Mouse (Mus musculus): ENCODE data around the gene Rbfox1.

Gene Rbfox1

DNA sequence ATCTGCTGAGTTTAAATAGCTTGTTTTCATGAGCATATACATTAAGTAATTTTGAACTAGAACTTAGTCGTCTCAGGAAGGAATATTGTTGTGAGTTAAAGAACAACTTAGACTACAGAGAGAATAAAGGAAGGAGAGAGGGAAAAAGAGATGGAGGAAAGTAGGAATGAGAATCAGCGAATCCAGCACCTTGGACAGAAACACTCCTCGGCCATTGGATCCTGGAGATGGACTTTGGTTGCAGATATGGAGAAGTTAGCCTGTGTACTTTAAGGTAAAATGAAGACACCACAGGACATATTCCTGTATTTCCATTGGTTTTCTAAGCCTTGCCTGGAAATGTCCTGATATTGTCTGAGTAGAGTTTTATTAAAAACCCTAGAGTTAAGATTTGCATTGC lies 1045.6 kb downstream of the Rbfox1 start:
- DNase-seq (ENCODE audit: low spot score), result peak; percentile 20

DNA sequence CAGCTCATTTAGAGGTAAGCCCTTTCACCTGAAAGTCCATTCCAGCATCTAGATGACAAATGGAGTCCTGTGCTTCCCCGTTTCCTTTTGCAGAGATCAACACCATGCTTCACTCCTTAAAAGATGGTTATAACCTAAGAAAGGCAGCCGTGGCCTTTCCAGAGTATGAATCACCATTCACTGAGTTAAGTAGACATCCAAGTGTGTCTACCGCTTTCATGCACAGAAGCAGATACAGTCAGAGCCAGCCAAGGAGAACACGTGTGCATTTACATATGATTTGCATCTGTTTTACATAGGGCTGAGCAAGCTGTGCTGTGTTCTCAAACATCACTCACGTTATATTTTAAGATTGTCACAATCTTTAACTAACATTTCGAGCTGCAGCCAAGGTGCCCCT lies 1061.0 kb downstream of the Rbfox1 start:
- DNase-seq (ENCODE audit: low spot score), result no peak

DNA sequence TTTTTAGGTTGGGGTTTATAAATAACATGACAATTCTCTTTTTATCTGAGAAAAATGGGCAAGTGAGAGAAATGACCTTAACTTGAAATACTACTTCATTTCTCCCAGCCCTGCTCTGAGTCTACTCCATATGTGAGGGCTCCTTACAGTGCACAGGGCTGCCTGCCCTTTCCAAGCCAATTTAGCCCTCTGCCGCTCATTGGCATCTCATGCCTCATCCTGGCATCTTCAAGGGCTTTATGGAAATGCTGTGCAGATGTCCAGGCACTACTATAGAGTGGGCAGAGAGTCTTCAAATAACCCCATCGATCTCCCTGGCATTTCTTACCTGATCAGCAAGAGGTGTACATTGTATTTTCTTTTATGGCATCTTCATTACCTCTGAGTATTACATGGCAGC lies 1064.5 kb downstream of the Rbfox1 start:
- DNase-seq (ENCODE audit: low spot score), result no peak

DNA sequence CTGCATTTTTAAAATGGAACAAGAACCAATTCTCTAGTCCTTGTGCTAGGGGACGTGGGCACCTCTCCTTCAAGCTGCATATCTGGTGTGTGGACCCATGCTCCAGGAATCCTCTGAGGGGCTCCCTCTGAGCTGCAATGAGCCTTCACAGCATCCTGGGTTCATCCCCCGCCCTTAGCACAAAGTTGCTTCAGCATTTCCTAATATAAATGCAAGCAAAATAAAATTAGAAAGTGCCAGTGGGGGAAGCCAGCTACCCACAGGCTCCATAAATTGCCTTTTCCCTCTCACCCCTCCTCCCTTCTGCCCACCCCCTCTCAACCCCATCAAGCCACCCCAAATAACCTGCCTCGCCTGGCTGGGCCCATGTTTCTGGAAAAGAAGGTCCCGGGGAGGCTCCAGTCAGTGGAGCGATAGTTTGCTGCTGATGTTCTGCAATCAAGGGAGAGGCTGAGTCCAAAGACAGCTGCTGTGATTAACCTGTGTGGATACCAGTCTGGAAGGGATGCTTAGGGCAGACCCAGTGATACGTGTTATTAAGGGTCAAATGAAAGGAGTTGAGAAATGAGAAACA lies 1070.0 kb downstream of the Rbfox1 start:
- no peak for DNase-seq (ENCODE audit: low spot score)

DNA sequence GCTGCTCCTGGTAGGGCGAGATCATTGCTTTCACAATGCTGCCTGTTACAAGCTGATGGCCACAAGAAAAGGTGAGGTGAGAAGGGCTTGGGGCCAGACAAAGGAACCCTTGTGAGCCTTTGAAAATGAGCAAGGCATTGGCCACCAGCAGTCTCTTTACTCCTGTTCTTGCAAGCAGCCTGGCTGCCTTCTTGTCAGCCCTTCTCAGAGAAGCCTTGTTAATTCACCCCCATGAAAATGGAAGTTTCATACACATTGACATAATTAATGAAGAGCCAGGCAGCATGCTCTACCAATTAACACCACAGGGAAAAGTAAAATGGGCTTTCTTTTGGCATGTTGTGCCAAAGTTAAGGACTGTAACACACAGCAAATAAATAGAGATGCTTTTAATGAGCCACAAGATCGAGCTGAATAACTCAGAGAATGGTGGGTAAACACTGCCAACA lies 1076.8 kb downstream of the Rbfox1 start:
- DNase-seq (ENCODE audit: low spot score), result peak; percentile 33

DNA sequence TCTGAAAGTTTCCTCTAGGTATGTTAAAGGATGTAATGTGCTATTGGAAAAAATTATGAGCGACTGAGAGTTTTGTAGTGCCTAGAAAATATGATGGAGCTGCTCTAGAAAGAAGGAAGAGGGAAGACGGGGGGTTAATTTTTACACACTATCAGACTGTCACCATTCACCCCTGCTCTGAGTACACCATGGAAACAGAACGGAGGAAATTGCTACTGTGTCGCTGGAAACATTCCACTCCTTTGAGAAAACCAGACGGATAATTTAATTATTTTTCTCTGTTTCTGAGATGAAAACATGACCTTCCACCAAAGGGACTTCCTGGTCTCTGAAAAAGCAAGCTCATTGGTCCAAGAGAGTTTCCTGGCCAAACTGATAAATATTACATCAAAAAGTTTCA lies 1077.4 kb downstream of the Rbfox1 start:
- no peak for DNase-seq (ENCODE audit: low spot score)

DNA sequence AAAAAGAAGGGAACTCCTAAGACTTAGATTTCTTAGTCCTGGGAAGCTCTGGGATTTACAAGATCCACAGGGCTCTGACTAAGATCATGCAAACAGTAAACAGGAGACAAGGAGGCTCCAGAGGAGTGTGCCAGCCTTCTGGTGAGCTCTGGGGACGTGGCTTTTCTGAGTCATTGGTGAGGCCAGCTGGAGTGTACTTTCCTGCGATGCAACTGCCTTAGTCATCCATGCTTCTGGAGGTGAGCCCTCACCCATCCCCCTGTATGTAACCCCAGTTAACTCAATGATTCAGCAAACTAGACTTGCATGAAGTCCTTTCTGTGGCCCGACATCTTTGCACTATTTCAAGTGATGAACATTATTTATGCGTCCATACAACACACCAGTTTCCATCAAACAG lies 1078.4 kb downstream of the Rbfox1 start:
- DNase-seq (ENCODE audit: low spot score), result no peak

DNA sequence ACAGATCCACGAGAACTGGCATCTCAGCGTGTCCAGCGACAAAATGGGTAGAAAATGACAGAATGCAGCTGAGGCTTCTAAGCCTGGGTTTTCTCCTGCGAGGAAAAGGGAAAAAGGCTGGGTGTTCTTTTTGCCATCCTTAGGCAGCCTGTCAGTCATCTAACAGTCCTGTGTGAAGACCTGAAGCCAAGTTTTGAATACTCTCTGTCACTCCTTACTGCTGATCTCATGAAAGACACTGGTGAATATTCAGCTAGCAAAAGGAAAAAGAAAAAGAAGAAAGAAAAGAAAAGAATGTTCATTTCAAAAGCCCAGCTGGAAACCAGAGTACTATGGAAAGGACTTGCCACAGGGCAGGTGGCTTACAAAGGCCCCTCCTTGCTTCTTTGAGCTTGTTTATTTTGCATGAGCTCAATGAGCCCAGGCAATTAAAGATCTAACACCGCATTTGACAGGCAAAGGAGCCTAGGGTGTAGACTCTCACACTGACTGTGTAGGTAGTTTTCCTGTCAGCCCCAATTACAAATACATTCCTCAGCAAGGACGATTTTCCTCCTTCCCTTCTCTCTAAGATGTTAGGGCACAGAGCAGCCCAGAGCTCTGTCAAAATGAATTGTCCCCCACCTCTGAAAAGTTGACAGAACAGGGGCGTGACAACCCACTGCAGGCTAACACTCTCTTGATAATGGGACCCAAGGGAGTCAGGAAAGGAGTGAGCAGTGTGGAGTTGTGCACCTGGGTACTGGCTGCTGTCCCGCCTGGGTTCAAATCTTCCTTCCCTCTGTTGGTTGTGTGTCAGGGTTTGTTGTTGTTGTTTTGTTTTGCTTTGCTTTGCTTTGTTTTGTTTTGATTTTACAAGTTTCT lies 1079.8 kb downstream of the Rbfox1 start:
- peak; percentile 19 for DNase-seq (ENCODE audit: low spot score)

DNA sequence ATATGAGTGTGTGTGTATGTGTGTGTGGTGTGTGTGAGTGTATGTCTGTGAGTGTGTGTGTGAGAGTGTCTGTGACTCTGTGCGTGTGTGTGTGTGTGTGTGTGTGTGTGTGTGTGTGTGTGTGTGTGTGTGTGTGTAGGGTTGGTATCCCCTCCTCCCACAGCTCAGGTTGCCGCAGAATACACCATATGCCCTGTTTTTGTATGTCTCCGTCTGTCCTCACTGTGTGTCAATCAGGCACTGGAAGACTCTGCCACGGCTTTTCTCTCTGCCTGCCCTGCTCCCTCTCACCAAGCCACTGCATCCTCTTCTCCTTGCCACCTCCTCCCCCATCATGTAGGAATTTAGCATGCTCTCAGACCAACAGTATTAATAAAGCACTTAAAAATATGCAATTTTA lies 1084.8 kb downstream of the Rbfox1 start:
- DNase-seq (ENCODE audit: low spot score), result no peak

DNA sequence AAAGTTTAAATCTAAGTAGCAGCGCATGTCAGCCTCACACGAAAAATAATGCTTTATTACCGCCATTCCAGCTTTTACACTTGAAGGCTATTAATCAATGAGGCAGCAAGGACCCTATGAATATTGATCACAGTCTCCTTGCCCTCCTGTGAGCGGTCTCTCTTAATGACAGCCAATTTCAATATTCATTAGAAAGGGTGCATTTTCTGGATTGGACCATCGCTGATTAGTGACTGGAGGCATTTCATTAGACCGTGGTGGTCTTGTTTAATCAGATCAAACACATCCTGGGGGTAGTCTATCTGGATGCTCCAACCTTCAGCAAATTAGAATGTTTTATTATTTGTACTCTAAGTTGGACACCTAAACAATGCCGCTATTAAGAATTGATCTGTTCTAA lies 1091.2 kb downstream of the Rbfox1 start:
- no peak for DNase-seq (ENCODE audit: low spot score)

DNA sequence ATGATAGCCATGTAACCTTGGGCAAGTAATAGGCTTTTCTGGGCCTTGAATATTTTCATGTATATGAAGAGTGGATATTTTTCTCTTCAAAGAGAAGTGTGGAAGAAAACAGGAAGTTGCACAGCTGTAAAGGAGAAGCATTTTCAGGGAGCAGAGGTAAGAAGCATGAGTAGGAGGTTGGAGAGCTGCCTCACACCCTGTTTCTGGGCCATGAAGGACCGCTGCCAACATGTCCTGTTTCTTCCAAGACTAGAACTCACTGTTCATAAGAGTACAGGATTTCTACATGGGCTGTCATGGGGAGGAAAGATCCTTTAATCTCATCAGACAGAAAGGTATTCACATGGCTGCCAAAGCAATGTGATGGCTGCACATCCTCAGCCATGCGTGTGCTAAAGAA lies 1098.8 kb downstream of the Rbfox1 start:
- DNase-seq (ENCODE audit: low spot score), result no peak

DNA sequence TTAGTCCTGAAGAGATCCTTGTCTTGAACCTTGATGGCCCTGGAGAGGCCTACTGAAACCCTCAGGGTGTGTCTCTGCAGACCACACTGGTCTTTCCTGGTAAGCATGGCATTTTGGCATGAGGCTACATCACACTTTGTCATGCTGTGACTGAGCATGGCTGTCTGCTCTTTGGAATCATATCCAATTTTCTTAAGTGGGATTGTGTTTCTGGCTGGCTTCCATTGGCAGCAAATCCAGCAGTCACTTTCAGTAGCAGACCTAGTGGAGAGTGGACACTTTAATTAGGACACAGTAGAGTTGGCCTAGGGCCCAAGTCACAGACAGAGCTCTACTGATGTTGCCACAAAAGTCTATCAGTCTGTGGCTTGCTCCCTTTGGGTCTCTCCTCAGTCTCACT lies 1100.9 kb downstream of the Rbfox1 start:
- no peak for DNase-seq (ENCODE audit: low spot score)

DNA sequence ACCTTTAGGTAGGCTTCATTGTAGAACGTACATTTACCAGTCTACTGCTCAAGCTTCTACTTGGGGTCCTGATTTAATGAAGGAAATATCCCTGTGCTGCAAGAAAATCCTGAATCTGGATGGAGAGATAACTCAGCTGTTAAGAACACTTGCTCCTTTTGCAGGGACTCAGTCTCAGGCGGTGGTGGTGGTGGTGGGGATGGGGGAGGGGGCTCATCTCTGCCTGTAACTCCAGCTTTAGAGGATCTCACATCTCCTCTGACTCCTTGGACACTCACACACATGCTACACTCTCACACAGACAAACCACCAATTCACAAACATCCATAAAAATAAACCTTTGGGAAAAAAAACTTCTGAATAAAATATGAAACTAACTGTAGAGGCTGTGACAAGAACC lies 1101.3 kb downstream of the Rbfox1 start:
- no peak for DNase-seq (ENCODE audit: low spot score)

DNA sequence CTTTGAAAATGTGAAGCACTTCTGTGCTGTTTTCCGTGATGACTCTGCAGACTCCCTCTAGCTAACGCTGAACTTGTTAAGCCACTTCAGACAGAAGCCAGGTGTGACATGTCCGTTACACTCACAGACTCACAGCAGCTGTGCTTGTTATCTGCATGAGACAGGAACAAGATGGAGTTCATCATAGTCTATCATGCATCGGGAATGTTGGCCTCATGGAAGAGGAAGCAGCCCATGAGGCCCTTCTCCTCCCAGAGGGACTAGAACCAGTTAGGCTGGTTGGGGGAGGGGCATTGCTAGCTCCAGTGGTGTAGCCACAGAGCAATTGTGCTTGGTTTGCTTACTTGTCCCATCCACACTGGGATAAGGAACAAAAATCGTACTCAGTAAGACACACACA lies 1107.1 kb downstream of the Rbfox1 start:
- DNase-seq (ENCODE audit: low spot score), result no peak

DNA sequence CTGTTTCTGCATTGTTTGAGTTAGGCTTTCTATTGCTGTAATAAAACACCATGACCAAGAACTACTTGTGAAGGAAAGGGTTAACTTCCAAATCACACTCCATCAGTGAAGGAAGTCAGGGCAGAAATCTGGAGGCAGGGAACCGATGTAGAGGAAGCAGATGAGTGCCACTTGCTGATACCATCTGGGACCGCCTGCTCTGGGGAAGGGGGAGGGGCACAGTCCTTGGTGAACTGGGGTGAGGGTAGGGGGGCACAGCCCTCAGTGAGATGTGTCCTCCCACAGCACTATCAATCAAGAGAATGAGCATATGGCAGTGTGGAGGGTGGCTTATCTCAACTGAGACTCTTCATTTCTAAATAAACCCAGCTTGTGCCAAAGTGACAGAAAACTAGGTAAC lies 1108.0 kb downstream of the Rbfox1 start:
- DNase-seq (ENCODE audit: low spot score), result no peak

DNA sequence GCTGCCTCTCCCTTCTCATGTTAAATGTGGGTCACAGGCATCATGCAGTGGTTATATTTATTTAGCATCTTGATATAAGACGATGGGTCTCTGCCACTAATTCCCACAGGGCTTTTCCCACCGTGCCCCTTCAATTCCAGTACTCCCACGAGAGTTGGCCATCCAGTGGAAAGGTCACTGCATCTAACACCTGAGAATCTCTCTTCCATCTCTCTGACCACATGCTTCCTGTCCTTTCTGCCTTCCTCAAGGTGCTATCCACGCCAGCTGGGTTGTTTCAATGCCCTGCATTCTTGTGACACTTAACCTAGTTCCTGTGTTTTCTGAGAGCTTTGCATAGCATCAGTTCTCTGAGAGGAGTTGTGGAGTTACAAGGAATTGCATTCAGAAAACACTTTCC lies 1112.0 kb downstream of the Rbfox1 start:
- DNase-seq (ENCODE audit: low spot score), result no peak

DNA sequence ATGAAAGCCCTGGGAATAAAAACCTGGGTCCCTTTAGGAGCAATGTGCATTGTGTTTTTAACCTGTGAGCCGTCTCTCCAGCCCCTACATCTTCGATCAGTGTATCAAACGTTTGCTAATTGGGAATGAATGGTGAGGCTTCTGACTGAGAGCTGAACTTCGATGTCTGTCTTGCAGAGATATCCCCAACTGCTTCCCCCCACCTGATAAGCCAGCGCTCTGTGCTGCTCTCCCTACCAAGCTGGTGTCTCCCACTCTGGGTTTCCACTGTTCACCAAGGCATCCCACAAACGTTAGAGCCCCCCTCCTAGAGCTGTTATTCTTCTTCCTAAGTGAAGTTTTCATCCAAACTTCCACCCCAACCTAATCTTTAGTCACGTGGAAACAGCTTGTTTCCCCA lies 1112.7 kb downstream of the Rbfox1 start:
- DNase-seq (ENCODE audit: low spot score), result no peak

DNA sequence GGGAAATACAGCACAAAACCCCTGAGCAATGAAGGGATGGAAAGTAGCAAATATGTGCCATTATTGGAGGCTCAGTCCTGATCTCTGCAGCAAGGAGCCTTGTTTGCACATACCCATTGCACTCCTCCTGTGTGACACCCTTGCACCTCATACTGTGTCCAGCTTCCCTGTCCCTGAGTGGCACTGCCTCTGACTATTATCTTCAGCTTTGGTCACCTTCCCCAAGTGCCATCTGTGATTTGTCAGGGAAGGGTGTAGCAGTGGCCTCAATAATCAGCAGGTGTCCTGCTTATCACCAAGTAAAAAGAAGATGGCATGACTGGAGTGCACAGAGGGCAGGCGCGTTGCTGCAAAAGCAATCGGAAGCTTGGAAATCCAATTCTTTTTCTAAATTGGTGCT lies 1119.4 kb downstream of the Rbfox1 start:
- DNase-seq (ENCODE audit: low spot score), result no peak

DNA sequence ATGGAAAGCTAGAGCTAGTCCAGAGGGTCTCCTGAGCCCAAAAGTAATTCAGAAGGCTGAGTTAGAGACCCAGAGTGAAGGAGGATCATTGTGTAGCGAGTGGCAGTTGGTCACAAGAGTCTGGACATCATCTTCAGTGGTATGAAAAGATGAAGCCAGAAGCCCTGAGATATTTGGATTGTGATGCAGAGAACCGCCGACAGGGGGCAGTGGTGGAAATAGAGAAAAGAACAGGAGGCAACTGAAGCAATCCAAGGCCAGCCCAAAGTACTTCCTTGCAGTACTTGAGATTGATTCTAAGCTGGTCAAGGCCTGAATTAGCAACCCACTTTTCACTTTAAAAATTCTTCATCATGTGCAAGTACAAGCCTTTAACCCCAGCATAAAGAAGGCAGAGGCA lies 1120.3 kb downstream of the Rbfox1 start:
- peak; percentile 76 for DNase-seq (ENCODE audit: low spot score)

DNA sequence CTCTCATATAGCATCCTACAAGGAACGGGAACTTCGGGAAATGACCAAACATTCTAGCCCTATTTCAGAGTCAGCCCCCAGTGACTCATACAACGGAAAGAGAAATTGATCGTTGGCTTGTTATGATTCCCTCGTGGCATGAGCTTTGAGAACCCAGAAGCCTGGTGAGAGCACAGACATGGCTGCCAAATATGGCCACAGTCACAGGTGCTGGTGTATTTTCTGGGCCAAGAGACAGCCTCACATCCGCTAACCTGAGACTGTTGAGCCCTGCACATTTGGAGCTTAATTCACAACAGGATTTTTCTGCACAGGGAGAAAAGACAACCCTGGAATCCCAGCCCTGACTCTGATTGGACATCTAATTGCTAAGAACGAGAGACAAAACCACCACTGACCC lies 1132.2 kb downstream of the Rbfox1 start:
- DNase-seq (ENCODE audit: low spot score), result no peak

DNA sequence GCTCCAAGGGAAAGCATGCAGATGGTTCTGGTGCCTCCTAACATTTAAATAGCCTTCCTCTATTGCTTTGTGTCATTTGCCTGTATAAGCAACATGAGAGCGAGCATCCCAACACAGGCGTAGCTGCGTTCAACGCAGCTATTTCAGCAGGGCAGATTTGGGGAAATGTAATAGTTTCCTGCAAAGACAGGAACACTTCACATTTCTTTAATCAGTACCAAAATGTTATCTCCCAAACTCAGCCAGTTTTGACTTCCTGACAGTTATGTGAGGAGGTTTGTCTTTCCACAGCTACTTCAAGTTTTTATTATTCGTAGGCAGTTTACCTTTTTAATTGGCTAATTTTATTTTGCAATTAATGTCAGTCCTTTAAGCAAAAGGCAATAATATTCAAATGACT lies 1149.1 kb downstream of the Rbfox1 start:
- no peak for DNase-seq (ENCODE audit: low spot score)

DNA sequence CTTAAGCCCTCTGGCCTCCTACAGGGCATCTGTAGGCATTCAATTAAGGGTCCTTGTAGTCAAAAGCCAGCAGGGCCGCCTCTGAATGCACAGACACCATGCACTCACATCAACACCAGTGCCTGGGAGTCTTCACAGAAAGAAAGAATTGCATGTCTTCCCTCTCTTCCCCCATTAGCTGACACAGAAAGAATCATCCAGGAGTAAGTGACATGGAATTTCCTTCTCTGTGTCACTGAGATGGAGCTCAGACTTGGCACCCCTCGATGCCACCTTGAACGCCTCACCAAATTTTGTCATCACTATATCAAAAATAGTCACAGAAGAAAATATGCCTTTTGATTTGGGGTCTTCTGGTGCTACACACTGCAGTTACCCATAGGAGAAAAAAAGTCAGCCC lies 1151.4 kb downstream of the Rbfox1 start:
- DNase-seq (ENCODE audit: low spot score), result no peak

DNA sequence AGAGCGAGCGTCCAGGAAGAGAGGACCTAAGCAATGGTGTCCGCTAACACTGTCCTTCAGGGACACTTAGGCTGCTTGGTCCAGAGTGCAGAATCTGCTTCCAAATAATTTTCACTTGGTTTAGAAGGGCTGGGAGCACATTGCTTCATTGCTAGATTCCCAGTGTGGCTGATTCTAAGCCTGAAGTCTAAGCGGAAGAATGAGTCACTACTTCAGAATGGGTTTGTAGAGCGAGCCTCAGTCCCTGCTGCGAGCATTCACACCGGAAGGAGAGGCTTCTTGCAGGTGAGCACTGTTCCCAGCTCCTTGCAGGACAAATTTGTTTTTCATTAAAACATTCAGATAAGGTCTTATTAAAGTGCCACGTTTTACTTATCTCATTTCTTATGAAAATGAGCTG lies 1151.8 kb downstream of the Rbfox1 start:
- no peak for DNase-seq (ENCODE audit: low spot score)

Data from embryo, embryonic 10.5 days (tissue).